Mouse (Mus musculus) testis, postnatal 10 days (tissue): Measurements from ENCODE around the gene Surf1.
"Not testable (repeated sequence)": the region's sequence is repeated elsewhere in the genome, so short reads cannot be mapped to it uniquely, and the experiment has no call there.

Experiments
- DNase-seq: peaks from one replicate; pipeline ENCODE4 v3.0.0; 2021; ENCODE audit warnings: low spot score

Surf1 gene

GRCm38 (mm10) chr2:26900731-26901130 is 15.6 kb downstream of the Surf1 start:
- no peak for DNase-seq

GRCm38 (mm10) chr2:26895898-26896297 is 20.4 kb downstream of the Surf1 start:
- DNase-seq, result no peak

- not testable (repeated sequence) for DNase-seq
These were observed 30.2 kb downstream of the Surf1 start for GRCm38 (mm10) chr2:26886170-26886569.

GRCm38 (mm10) chr2:26885541-26885940 is 30.8 kb downstream of the Surf1 start:
- DNase-seq, result not testable (repeated sequence)

- DNase-seq, result no peak
These were observed 37.8 kb downstream of the Surf1 start for GRCm38 (mm10) chr2:26878571-26878970.

- no peak for DNase-seq
These were observed 45.7 kb downstream of the Surf1 start for GRCm38 (mm10) chr2:26870666-26871065.

GRCm38 (mm10) chr2:26864879-26865278 is 51.5 kb downstream of the Surf1 start, which contains the start of gene Abo:
Gene Abo, minus strand, starts transcription at chr2:26864979.
- DNase-seq, result no peak
